Mouse (Mus musculus) hindbrain, embryonic 11.5 days (tissue): ENCODE data around the gene Ephb2. TPM values are rescaled to one million over a fixed set of nuclear protein-coding genes. Genes with fewer than 3 reads are reported as not detected.

ENCODE experiments used
- ATAC-seq: fragments of 200-750 bp; cut with Nextera tagmentation; 2 replicates; pipeline ENCODE4 v1.8.0; 2017; ENCODE audit warnings: mild to moderate bottlenecking, moderate TSS enrichment, moderate library complexity; ENCODE audit not compliant: low FRiP score
- DNase-seq: peaks from one replicate; pipeline ENCODE4 v3.0.0-alpha.2; 2015; ENCODE audit warnings: low spot score
- H3K27ac ChIP-seq: fragments of 300-500 bp; sonication (generic); 2 replicates; pipeline ENCODE4 v1.5.1; 2014; ENCODE audit warnings: mild to moderate bottlenecking, low read depth, low read length
- H3K27me3 ChIP-seq: fragments of 300-500 bp; sonication (generic); 2 replicates; pipeline ENCODE4 v1.6.1; 2014; ENCODE audit warnings: mild to moderate bottlenecking, low read length, moderate library complexity, mixed read lengths; ENCODE audit not compliant: control insufficient read depth, insufficient read depth
- H3K36me3 ChIP-seq: fragments of 300-500 bp; sonication (generic); 2 replicates; pipeline ENCODE4 v1.6.1; 2014; ENCODE audit warnings: mild to moderate bottlenecking, low read length, moderate library complexity, mixed read lengths; ENCODE audit not compliant: control insufficient read depth, insufficient read depth
- H3K4me1 ChIP-seq: fragments of 300-500 bp; sonication (generic); replicated peaks from 2 replicates; pipeline ENCODE4 v1.6.1; 2014; ENCODE audit warnings: low read length, mixed read lengths; ENCODE audit not compliant: control insufficient read depth, insufficient read depth
- H3K4me2 ChIP-seq: fragments of 300-500 bp; sonication (generic); replicated peaks from 2 replicates; pipeline ENCODE4 v1.6.1; 2014; ENCODE audit warnings: mild to moderate bottlenecking, low read depth, low read length
- H3K4me3 ChIP-seq: fragments of 300-500 bp; sonication (generic); 2 replicates; pipeline ENCODE4 v1.5.1; 2014; ENCODE audit warnings: low read depth, low read length
- H3K9ac ChIP-seq: fragments of 300-500 bp; sonication (generic); 2 replicates; pipeline ENCODE4 v1.6.1; 2014; ENCODE audit warnings: low read depth, low read length
- H3K9me3 ChIP-seq: fragments of 300-500 bp; sonication (generic); 2 replicates; pipeline ENCODE4 v1.6.1; 2016; ENCODE audit warnings: low read length; ENCODE audit not compliant: control insufficient read depth
- WGBS: fragments of 180-500 bp; shearing (Covaris S2); extraction: QIAGEN DNeasy Blood & Tissue Kit; methylation state at CpG from one replicate; pipeline ENCODE4 v1.1.7; 2014; 5-methylcytosine and 5-hydroxymethylcytosine counted together
- polyA plus RNA-seq: library from polyadenylated mRNA; unstranded; fragments of >200 nt; fragmentation: Nextera tagmentation; extraction: Ambion mirVana; gene quantifications from 2 replicates; pipeline ENCODE4 v1.2.1, GENCODE M21; 2014

Ephb2 gene
- polyA plus RNA-seq: 18.5 and 20.1 TPM in 2 replicates

DNA sequence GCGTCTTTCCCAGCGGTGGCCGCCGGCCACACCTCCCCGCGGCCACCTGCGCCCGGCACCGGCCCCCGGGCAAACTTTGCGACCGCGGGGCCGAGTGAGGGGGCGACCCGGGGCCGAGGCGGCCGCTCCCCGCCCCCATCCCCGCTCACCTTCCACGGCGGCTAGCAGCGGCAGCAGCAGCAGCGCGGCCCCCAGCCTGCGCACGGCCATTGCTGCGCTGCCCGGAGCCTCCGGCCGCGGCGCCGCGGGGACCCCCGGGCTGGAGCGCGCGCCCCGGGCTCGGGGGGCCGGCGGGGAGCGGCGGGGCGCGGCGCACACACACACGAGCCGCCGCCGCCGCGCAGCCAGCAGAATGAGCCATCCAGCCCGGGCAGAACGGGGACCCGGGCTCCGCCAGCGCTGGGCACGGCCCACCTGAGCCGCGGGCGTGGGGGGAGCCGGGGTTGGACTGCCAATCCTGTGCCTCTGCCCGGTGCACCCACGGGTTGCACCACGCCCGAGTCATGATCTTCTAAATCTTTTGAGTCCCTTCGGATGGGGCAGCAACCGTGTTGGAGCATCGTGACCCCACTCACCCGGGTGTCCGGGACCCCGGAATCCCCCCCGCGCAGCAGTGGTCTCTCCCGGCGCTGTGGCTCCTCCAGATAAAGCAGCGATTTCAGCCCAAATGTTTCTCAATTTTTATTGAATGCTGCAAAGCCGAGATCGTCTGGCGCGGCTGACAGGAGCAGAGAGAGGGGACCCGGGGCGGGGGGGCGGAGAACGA, at the start of gene Ephb2:
Gene Ephb2, minus strand, starts transcription at position 368 of the 766 bp plus-strand sequence.
- ATAC-seq: peak; percentile 77
- peak within 1 kb of the TSS; percentile 90 for H3K4me2 ChIP-seq
- H3K27ac ChIP-seq: peak within 1 kb of the TSS; percentile 97
- H3K36me3 ChIP-seq: no peaks in the 10 kb centered on the region
- no peaks in the 10 kb centered on the region for H3K9me3 ChIP-seq
- peak within 1 kb of the TSS; percentile 95 for H3K9ac ChIP-seq
- peak within 1 kb of the TSS; percentile 70 for H3K4me3 ChIP-seq
- peak; percentile 83 for DNase-seq
- H3K27me3 ChIP-seq: no peaks in the 10 kb centered on the region
- peaks cover 27% of the 10 kb centered on the region for H3K4me1 ChIP-seq
- under 1% methylated on average over 71 of the region's 88 CpGs for WGBS

DNA sequence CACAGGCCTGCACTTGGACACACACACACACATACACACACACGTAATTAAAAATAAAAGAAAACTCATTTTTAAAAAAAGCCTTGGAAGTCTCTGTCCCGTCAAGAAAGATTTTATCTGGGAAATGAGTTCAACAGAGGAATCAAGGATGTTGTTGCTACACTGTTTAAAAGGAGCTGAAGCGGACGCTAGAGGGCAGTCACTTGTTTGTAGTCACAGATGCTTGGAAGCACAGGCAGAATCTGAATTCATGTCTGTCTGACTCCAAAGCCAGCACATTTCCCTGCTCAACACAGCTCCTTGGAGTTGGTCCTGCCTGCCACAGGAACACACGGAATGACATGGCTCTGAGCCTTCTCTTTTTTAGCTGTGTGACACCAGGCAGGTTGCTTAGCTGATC, 42.8 kb upstream of the Ephb2 start:
- DNase-seq: no peak

DNA sequence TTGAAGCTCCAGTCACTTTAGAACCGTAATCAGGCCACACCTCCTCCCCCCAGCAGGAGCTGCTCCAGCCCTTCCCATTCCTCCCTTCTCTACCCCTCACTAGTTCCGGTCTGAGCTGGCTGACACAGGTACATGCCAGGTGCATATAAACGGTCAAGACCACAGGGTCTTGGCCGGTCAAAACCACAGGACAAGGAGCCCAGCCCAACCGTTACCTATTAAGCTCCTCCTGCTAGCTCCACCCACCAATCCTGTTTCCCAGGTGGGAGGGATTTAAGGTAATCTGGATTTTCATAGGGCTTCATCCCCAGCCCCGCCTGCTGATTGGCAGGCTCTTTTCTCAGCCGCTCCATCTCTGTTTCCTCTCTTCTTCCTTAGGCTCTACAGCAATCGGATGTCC, 42.4 kb upstream of the Ephb2 start:
- no peak overlapping the region for H3K4me3 ChIP-seq
- no peak overlapping the region for H3K27ac ChIP-seq
- H3K4me2 ChIP-seq: no peak overlapping the region
- no peak overlapping the region for H3K9ac ChIP-seq
- WGBS: 45% methylated on average over 8 of the region's 8 CpGs
- H3K27me3 ChIP-seq: no peaks in the 10 kb centered on the region
- H3K4me1 ChIP-seq: no peaks in the 10 kb centered on the region
- no peak for DNase-seq
- ATAC-seq: no peak
- no peaks in the 10 kb centered on the region for H3K36me3 ChIP-seq
- no peaks in the 10 kb centered on the region for H3K9me3 ChIP-seq

More for the DNA sequence above, 42.8 kb upstream of the Ephb2 start:
- Histone ChIP-seq H3K27ac (no peak overlapping the region), H3K9me3 (no peaks in the 10 kb centered on the region), H3K36me3 (no peaks in the 10 kb centered on the region), H3K9ac (no peak overlapping the region), H3K4me3 (no peak overlapping the region), H3K27me3 (no peaks in the 10 kb centered on the region), H3K4me1 (no peaks in the 10 kb centered on the region), H3K4me2 (no peak overlapping the region)
- no peak for ATAC-seq
- WGBS: 20% methylated on average over 5 of the region's 5 CpGs

DNA sequence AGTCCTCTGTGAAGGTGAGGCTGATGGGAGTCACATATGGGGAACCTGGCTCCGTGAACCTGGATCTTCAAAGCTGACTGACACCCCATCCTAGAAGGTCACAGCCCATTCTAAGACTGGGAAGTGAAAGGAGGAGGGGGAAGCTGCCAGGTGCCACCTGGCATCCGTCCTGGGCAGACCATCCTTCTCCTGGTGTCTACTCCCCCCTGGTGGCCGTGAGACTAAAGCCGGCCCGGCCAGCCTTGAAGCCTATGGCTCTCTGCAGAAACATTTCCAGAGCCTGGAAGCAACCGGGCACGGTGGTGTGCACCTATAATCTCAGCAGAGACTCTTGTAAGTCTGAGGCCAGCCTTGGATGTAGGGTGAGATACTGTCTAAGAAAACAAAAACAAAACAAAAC, 41.2 kb upstream of the Ephb2 start:
- no peak overlapping the region for H3K4me2 ChIP-seq
- WGBS: 29% methylated on average over 7 of the region's 7 CpGs
- H3K4me3 ChIP-seq: no peak overlapping the region
- DNase-seq: peak; percentile 76
- H3K27ac ChIP-seq: no peak overlapping the region
- H3K36me3 ChIP-seq: no peaks in the 10 kb centered on the region
- H3K27me3 ChIP-seq: no peaks in the 10 kb centered on the region
- ATAC-seq: no peak
- H3K4me1 ChIP-seq: no peaks in the 10 kb centered on the region
- H3K9me3 ChIP-seq: no peaks in the 10 kb centered on the region
- no peak overlapping the region for H3K9ac ChIP-seq

DNA sequence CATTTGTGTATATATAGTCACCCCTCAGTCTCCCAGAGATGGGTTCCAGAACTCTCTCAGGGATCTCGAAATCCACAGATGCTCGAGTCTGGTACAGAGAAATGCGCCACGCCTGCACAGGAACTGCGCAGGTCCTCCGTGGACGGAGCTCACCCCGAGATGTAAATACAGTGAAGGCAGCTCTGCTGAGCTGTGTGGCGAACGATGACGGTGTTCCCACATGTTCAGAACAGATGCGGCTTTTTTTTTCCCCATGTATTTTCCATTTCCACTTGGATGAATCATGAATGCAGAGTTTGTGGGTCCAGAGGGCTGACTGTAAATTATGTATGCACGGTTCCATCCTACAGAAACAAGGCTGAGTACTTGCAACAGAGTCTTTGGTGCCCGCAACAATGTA, 39.2 kb upstream of the Ephb2 start:
- Histone ChIP-seq H3K27me3 (no peaks in the 10 kb centered on the region), H3K4me2 (no peak overlapping the region), H3K36me3 (no peaks in the 10 kb centered on the region), H3K27ac (no peak overlapping the region), H3K9ac (no peak overlapping the region), H3K4me3 (no peak overlapping the region), H3K4me1 (no peaks in the 10 kb centered on the region), H3K9me3 (no peaks in the 10 kb centered on the region)
- ATAC-seq: no peak
- WGBS: 91% methylated on average over 14 of the region's 14 CpGs
- DNase-seq: no peak

DNA sequence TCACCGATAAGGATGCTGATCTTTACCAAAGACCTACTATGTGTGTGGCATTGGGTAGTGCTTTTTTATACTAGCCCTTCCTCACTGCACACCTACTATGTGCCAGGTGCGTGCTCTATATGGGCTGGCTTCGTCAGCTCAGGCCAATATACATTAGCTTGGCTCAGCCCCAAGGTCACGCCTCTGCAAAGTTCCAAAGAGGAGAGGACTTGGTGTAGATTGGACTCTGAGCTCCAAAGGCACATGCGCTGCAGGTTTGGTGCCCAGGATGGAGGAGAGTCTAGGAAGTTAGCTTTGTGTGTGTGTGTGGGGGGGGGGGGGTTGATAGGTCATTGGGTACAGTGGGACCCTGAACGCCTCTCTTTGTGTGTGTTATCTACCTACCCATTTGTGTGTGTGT, 32.6 kb upstream of the Ephb2 start:
- DNase-seq (no peak), ATAC-seq (no peak)
- no peaks in the 10 kb centered on the region for H3K36me3 ChIP-seq
- H3K4me3 ChIP-seq: no peak overlapping the region
- no peak overlapping the region for H3K4me2 ChIP-seq
- no peaks in the 10 kb centered on the region for H3K9me3 ChIP-seq
- H3K4me1 ChIP-seq: peaks cover 7% of the 10 kb centered on the region
- no peaks in the 10 kb centered on the region for H3K27me3 ChIP-seq
- H3K9ac ChIP-seq: no peak overlapping the region
- 86% methylated on average over 6 of the region's 6 CpGs for WGBS
- H3K27ac ChIP-seq: no peak overlapping the region

DNA sequence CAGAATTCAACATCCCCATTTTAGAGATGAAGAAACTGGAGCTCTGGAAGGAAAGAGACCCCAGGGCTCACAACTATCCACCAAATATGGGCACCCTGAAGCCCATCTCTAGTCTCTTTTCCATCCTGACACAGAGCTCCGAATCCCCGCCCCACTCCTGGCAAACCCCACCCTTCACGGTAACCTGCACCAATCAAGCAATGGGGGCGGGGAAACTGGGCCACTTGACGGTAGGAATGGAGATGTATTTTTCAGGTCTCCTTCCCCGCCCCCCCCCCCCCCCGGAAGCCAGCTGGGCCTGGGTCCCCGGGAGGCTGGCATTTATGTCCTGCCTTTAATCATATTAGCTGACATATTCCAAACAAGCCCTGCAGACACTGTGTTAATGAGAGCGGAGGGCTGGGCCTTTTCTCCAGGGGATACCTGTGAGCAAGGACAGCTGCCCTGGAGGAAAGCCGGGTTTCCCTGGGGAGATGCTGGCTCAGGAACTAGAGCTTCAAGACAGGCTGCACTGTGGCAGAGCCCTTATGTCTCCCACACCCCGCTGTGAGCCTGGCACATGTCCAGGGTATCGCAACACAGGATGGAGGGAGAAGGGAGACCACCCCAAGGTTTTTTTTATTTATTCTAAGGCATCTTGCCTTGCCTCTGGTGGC, 32.0 kb upstream of the Ephb2 start:
- DNase-seq (peak; percentile 60), ATAC-seq (no peak)
- H3K27ac ChIP-seq: no peak overlapping the region
- H3K4me1 ChIP-seq: peaks cover 8% of the 10 kb centered on the region
- WGBS: 18% methylated on average over 12 of the region's 12 CpGs
- H3K27me3 ChIP-seq: no peaks in the 10 kb centered on the region
- no peak overlapping the region for H3K4me2 ChIP-seq
- H3K36me3 ChIP-seq: no peaks in the 10 kb centered on the region
- H3K4me3 ChIP-seq: no peak overlapping the region
- no peak overlapping the region for H3K9ac ChIP-seq
- H3K9me3 ChIP-seq: no peaks in the 10 kb centered on the region

DNA sequence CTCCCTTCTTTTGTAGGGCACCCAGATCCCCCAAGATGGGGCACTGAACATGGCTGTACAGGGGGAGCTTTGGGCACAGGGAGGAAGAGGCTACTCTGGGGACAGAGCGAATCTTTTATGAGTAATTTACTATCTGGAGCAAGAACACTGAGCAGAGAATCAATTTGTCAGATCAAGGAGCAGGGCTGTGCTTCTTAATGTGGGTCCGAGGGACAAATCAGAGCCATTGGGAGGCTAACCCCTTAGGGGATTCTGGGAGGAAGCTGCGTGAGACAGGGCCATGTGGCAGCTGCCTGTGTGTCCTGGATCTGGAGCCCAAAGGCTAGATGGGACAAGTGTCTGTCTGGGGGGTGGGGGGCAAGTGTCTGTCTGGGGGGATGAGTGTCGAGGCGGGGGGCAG, 29.7 kb upstream of the Ephb2 start:
- Histone ChIP-seq H3K9ac (peak overlapping the region; percentile 16; the same call in 1 of the 2 replicates), H3K4me1 (peaks cover 20% of the 10 kb centered on the region), H3K9me3 (no peaks in the 10 kb centered on the region), H3K4me2 (peak overlapping the region; percentile 14; the same call in 1 of the 2 replicates), H3K4me3 (no peak overlapping the region), H3K27me3 (no peaks in the 10 kb centered on the region), H3K36me3 (no peaks in the 10 kb centered on the region), H3K27ac (peak overlapping the region; percentile 94)
- peak; percentile 57 for ATAC-seq
- no peak for DNase-seq
- 73% methylated on average over 5 of the region's 5 CpGs for WGBS
